Mouse (Mus musculus) spleen, embryonic (tissue): ENCODE measurements around the gene 4932429P05Rik.

ENCODE experiments used
- CTCF ChIA-PET: fragments of 350-600 bp; sonication (Branson Sonifier 250); formaldehyde crosslinking; loops from one replicate; lab custom pipeline; 2022; lab: Charles Lee

Gene 4932429P05Rik

GRCm38 (mm10) chrX:89751968-89752367 is at the start of gene 4932429P05Rik:
Gene 4932429P05Rik (plus strand): TSS chrX:89752268.
- CTCF ChIA-PET = no interaction called here
